Mouse (Mus musculus): ENCODE measurements around the gene Xlr5a.
"Not testable (repeated sequence)": the region's sequence is repeated elsewhere in the genome, so short reads cannot be mapped to it uniquely, and the experiment has no call there.

Xlr5a gene

GRCm38 (mm10) chrX:73143218-73143618 lies 149.6 kb downstream of the Xlr5a start:
- not testable (repeated sequence) for DNase-seq

DNA sequence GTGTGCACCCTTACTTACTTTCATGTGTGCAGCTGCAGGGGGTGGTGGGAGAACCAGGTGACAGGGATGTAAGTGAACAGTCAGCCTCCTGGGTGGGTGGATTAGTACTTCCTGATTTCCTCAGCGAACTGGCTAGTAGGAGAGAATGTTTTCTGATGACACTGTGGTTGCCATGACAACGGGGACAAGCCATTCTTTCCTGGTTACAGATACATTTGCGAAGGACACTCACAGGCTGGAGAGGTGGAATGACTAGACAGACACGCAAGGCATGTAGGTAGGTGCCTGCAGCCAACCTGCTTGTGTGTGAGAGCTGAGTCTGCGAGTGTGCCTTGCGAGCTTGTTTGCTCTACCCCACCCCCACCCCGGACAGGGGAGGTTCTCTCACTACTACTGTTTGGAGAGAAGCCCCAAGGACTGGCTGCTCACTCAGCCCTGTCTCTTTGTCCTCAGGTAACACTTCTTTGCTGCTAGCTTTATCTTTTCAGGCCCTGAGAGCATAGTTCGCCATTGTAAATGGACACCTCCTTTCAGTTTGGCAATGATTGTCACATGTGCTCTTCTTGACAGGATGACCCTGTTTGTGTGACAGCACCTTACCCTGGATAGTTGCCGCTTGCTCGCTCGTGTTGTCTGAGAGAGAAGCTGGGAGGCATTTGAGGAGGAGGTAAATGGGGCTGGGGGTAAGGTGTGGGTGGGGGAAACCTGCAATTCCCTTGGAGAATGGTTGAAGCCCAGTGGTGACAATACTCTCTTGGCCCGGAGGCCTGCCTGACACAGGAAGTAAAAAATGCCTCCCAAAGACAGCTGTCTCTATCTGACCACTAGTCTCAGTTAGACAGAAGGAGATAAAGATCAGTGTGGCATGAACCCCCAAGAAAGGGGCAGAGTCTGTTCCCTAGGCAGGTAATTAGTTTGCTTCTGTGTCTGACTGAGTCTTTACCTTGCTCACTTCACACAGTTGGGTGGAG lies 169.6 kb downstream of the Xlr5a start:
- DNase-seq: not testable (repeated sequence)

GRCm38 (mm10) chrX:73116747-73117146 lies 176.0 kb downstream of the Xlr5a start, which contains the start of gene Gm14685:
Gm14685 (plus strand) TSS chrX:73117047.
- DNase-seq: not testable (repeated sequence)

- DNase-seq: peak in 1 of 2 experiments; percentile 2
These were observed 195.8 kb downstream of the Xlr5a start, which contains the start of gene Xlr3a for GRCm38 (mm10) chrX:73096941-73097508. Xlr3a (minus strand) TSS chrX:73097095.

DNA sequence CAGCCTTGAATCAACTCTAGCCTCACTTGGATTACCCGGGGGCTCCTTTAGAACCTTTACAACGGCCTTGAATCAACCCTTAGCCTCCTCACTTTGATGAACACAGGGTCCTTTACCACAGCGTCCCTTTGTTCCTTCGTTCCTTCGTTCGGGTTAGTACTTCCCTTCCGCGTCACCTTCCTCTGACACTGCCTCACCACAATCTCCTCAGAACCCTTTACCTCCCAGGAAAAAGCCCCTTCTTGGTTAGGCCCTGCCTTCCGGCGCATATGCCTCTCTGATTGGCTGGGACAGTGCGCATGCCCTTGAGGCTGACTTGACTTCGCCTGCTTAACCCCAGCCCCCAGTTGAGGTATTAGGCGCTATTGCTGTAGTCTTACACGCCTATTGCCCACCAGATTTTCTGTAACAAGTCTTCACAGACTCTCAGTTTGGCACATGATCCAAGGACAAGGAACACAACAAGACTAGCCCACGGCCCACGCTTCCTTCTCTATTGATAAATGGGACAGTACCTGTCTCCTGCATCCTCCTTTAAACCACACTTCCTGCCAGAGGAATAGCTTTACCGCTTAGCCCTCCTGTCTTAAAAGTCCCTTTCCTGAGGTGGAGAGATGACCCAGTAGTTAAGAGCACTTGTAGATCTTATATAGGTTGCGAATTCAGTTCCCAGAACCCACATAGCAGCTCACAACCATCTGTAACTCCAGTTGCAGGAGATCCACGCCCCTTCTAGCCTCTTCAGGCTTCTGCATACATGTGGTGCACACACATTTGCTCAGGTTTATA lies 210.3 kb downstream of the Xlr5a start, which contains the start of gene Xlr4a:
TSS of gene Xlr4a (minus strand) at position 212 of the 789 bp plus-strand sequence.
- not testable (repeated sequence) for DNase-seq

GRCm38 (mm10) chrX:73066765-73067312 lies 225.9 kb downstream of the Xlr5a start:
- DNase-seq: not testable (repeated sequence)

DNA sequence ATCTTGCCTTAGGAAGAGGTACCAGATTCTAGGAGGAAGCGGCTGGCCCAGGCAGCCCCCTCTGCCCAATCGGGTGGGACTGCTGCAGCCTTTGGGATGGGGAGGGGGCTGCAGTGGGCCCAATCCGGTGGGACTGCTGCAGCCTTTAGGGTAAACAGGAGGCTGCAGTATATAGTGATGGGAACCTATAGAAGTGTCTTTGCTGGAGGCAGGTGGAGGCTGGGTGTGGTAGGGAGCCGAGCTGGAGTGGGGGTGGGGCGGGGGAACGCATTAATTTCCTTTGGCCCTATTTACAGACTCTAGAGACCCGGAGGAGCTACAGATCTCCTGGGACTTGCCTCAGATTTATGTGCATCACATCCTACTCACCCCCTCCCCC lies 228.4 kb downstream of the Xlr5a start, which contains the start of gene Pnma3:
TSS of gene Pnma3 (plus strand) at position 373 of the 379 bp plus-strand sequence.
- DNase-seq: no peak

- no peak for DNase-seq
These were observed 229.0 kb downstream of the Xlr5a start for GRCm38 (mm10) chrX:73063512-73064414.

DNA sequence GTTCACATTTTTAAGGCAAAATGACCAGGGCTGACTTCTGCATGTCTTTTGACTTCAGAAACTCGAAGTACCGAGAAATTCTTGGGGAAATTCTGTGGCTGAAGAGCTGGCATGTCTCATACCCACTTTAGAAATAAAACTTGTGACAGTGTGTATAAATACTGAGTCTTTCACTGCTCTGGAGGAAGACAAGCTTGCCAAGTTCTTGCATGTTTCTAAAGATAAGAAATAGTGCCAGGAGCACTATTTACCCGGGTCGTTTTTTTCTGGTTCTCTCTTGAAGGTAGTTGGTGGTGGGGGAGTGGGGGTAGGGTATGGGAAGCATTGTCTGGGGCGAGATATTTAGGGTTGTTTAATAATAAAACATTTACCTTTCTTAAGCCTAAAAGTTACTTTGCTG lies 230.5 kb downstream of the Xlr5a start:
- no peak for DNase-seq

DNA sequence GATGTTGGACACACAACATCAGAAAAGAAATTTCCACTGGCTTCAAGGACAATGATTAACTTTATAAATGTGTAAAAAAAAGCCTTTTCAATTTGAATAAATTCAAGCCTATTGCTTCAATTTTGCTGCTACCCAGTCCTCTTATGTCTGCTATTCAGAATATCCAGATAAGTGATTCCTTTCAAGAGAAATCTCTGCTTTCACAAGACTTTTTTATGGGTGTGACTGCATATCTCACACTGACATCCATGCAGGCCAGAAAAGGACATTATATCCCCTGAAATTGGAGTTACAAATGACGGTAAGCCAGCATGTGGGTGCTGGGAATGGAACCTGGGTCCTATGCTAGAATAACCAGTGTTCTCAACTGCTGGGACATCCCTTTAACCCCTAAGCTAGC lies 231.2 kb downstream of the Xlr5a start:
- DNase-seq: no peak

Measured in kidney, postnatal 36 days (tissue).